Mouse (Mus musculus): ENCODE data around the gene Cfap36.

Cfap36 gene

DNA sequence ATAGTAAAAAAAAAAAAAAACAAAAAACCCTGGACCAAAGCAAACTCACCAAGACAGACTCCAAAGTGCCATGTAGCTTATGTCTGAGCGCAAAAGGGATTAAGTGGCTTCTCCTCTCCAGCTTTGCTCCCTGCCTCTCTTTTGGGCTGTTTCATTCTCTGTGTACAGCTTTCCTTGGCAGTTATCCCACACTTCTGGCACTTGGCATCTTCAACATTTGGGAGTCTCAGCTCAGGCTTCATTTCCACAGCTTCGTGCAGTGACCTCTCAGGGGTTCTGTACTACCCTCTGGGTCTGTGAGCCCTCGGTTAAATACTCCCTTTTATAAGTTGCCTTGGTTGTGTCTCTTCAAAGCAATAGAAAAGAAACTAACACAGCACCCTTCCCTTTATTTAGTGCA lies 66.6 kb downstream of the Cfap36 start:
- DNase-seq (ENCODE audit: low read depth, low spot score), result no peak

DNA sequence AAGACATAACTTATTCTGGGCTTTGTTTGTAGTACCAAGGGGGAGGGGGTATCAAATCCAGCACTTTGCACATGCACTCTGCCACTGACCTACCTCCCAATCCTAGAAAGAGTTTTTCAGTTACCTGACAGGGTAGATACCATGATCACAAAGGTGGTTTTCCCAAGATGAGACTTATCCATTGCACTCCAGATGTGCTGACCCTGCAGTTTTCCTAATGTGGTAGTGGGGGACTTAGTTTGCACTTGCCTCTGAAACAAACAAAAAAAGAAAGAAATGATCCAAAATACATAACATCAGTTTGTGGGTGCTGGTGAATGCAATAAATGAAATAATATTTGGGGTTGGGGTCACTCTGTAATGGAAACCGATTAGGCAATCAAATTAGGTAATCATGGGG lies 67.9 kb downstream of the Cfap36 start:
- no peak for DNase-seq (ENCODE audit: low read depth, low spot score)

DNA sequence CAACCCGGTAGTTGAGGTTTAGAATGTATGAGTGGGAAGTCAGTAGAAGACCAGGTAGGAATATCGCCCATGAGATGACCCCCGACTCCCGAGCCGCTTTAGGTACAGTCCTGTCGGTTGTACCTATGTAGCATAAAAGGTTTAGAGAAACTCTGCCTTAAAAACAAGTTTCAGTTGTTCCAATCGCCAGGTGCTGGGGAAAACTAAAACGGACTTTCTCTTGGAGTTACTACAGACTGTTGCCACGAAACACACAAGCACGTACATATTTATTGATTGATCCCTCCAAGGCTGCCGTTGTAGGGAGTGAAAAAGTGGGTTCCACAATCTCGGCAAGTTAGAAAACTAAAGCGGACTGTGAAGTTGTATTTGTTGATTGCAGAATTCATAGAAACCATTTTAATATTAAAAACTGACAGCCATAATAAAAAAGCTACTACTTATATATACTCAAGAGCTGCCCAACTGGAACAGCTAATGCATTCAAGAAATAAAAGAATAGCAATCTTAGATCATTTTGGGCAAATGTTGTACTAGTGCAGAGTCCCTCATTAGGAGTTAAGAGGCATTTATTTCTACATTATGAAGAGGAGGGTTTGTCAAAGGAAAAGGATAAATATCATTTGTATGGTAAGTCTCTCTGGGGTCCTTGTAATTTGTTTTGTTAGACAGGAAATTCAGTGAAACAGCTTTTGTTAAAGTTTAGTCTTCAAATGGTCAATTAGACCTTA lies 73.3 kb downstream of the Cfap36 start:
- no peak for DNase-seq (ENCODE audit: low read depth, low spot score)

DNA sequence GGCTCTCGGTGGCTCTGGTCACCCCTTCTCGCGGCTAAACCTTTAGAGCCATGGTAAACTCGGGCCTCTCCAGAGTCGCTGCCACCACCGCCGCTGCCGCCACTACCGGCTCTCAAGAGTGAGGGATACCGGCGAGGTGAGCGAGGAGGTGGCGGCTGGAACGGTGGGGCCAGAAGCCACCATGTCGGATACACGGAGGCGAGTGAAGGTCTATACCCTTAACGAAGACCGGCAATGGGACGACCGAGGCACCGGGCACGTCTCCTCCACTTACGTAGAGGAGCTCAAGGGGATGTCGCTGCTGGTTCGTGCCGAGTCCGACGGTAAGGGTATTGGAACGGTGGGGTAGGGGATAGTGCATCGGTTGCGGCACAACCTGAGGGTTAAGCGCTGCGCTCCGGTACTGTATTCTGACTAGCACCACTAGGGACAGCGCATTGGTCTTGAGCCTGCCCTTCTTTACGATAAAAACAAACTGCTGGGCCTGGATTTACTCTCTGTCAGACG lies 74.0 kb downstream of the Cfap36 start:
- DNase-seq (ENCODE audit: low read depth, low spot score), result peak; percentile 64

DNA sequence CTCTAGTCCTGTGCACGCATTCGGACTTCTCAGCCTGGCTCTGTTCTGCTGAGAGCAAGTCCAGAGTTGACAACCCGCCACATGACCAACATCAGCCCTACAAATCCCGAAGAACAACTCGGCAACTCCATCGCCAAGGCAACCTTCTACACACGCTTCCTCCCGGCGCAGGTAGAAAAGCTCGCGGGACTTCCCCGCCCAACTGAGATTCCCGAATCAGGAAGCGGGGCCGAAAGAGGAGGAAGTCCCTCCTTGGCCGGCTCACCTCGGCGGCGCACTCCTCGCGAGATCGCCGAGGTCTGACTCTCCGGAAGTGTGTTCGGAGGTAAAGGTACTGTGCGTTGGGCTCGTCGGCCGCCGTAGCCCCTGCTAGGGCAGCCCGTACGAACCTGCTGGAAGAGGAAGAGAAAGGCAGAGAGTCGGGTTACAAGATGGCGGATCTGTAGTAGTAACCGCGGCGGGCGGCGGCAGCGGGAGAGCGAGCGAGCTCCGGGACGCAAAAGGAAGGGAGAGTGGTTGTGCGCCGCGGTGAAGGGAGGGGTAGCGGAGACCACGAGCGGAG lies 74.6 kb downstream of the Cfap36 start, which contains the start of gene Ppp4r3b:
Gene Ppp4r3b (plus strand): TSS at position 328 of the 562 bp plus-strand sequence.
- peak; percentile 100 for DNase-seq (ENCODE audit: low read depth, low spot score)

DNA sequence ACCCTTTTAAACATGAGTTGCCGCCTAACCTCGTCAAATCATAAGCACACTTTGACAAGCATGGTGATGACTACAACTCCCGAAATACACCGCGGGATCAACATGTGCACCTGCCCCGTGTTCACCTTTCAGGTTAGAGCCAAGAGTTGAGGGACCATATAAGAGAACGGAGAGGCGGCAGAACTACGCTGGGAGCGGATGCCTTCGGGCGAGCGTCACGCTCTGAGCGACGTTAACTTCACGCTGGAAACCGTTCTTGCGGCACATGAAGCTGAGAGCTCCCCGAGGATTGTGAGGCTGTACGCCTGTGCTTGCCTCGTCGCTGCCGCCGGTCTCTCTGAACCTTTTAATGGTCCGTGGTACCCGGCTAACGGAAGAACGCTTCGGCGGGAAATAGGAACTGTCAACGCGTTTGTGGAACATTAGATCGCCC lies 75.2 kb downstream of the Cfap36 start:
- DNase-seq (ENCODE audit: low read depth, low spot score), result peak; percentile 18

Data from WW6 (cell line).